Mouse (Mus musculus): ENCODE data around the gene Csgalnact2. TPM values are rescaled to one million over a fixed set of nuclear protein-coding genes. Genes with fewer than 3 reads are reported as not detected.
A peak's percentile ranks its signal among the peaks of the same experiment; 100 is the strongest.

Gene Csgalnact2
- total RNA-seq, 1 experiment from 2014 or later: 77.9 TPM

GRCm38 (mm10) chr6:118083608-118084007 lies 55.3 kb downstream of the Csgalnact2 start:
- no peak for ATAC-seq (replicated peaks in 1 of 2; ENCODE audit: insufficient read depth in 1 of 2, low FRiP score in 2 of 2, low TSS enrichment in 1 of 2, low read depth in 1 of 2, poor library complexity in 2 of 2, severe bottlenecking in 2 of 2)

GRCm38 (mm10) chr6:118082384-118082783 lies 56.6 kb downstream of the Csgalnact2 start:
- no peak for ATAC-seq (replicated peaks in 1 of 2; ENCODE audit: insufficient read depth in 1 of 2, low FRiP score in 2 of 2, low TSS enrichment in 1 of 2, low read depth in 1 of 2, poor library complexity in 2 of 2, severe bottlenecking in 2 of 2)

GRCm38 (mm10) chr6:118080711-118081110 lies 58.2 kb downstream of the Csgalnact2 start:
- ATAC-seq (replicated peaks in 1 of 2; ENCODE audit: insufficient read depth in 1 of 2, low FRiP score in 2 of 2, low TSS enrichment in 1 of 2, low read depth in 1 of 2, poor library complexity in 2 of 2, severe bottlenecking in 2 of 2): no peak

- ATAC-seq (replicated peaks in 1 of 2; ENCODE audit: insufficient read depth in 1 of 2, low FRiP score in 2 of 2, low TSS enrichment in 1 of 2, low read depth in 1 of 2, poor library complexity in 2 of 2, severe bottlenecking in 2 of 2): no peak
These were observed 59.0 kb downstream of the Csgalnact2 start for GRCm38 (mm10) chr6:118079762-118080465.

- no peak for ATAC-seq (replicated peaks in 1 of 2; ENCODE audit: insufficient read depth in 1 of 2, low FRiP score in 2 of 2, low TSS enrichment in 1 of 2, low read depth in 1 of 2, poor library complexity in 2 of 2, severe bottlenecking in 2 of 2)
These were observed 59.6 kb downstream of the Csgalnact2 start for GRCm38 (mm10) chr6:118079292-118079691.

GRCm38 (mm10) chr6:118078751-118079150 lies 60.2 kb downstream of the Csgalnact2 start:
- ATAC-seq (replicated peaks in 1 of 2; ENCODE audit: insufficient read depth in 1 of 2, low FRiP score in 2 of 2, low TSS enrichment in 1 of 2, low read depth in 1 of 2, poor library complexity in 2 of 2, severe bottlenecking in 2 of 2): no peak

GRCm38 (mm10) chr6:118077421-118077820 lies 61.5 kb downstream of the Csgalnact2 start:
- ATAC-seq (replicated peaks in 1 of 2; ENCODE audit: insufficient read depth in 1 of 2, low FRiP score in 2 of 2, low TSS enrichment in 1 of 2, low read depth in 1 of 2, poor library complexity in 2 of 2, severe bottlenecking in 2 of 2): 0 out of 4 replicates have a peak, but pooled peaks of 1 of the 2 experiments have one; percentile 35

- no peak for ATAC-seq (replicated peaks in 1 of 2; ENCODE audit: insufficient read depth in 1 of 2, low FRiP score in 2 of 2, low TSS enrichment in 1 of 2, low read depth in 1 of 2, poor library complexity in 2 of 2, severe bottlenecking in 2 of 2)
These were observed 62.2 kb downstream of the Csgalnact2 start for GRCm38 (mm10) chr6:118076748-118077147.

- no peak for ATAC-seq (replicated peaks in 1 of 2; ENCODE audit: insufficient read depth in 1 of 2, low FRiP score in 2 of 2, low TSS enrichment in 1 of 2, low read depth in 1 of 2, poor library complexity in 2 of 2, severe bottlenecking in 2 of 2)
These were observed 62.7 kb downstream of the Csgalnact2 start for GRCm38 (mm10) chr6:118076256-118076655.

GRCm38 (mm10) chr6:118074151-118074550 lies 64.8 kb downstream of the Csgalnact2 start:
- ATAC-seq (replicated peaks in 1 of 2; ENCODE audit: insufficient read depth in 1 of 2, low FRiP score in 2 of 2, low TSS enrichment in 1 of 2, low read depth in 1 of 2, poor library complexity in 2 of 2, severe bottlenecking in 2 of 2): no peak

GRCm38 (mm10) chr6:118072176-118072575 lies 66.8 kb downstream of the Csgalnact2 start:
- ATAC-seq (replicated peaks in 1 of 2; ENCODE audit: insufficient read depth in 1 of 2, low FRiP score in 2 of 2, low TSS enrichment in 1 of 2, low read depth in 1 of 2, poor library complexity in 2 of 2, severe bottlenecking in 2 of 2): no peak

- no peak for ATAC-seq (replicated peaks in 1 of 2; ENCODE audit: insufficient read depth in 1 of 2, low FRiP score in 2 of 2, low TSS enrichment in 1 of 2, low read depth in 1 of 2, poor library complexity in 2 of 2, severe bottlenecking in 2 of 2)
These were observed 67.5 kb downstream of the Csgalnact2 start for GRCm38 (mm10) chr6:118071416-118071815.

GRCm38 (mm10) chr6:118071013-118071350 lies 68.0 kb downstream of the Csgalnact2 start:
- ATAC-seq (replicated peaks in 1 of 2; ENCODE audit: insufficient read depth in 1 of 2, low FRiP score in 2 of 2, low TSS enrichment in 1 of 2, low read depth in 1 of 2, poor library complexity in 2 of 2, severe bottlenecking in 2 of 2): no peak

- ATAC-seq (replicated peaks in 1 of 2; ENCODE audit: insufficient read depth in 1 of 2, low FRiP score in 2 of 2, low TSS enrichment in 1 of 2, low read depth in 1 of 2, poor library complexity in 2 of 2, severe bottlenecking in 2 of 2): no peak
These were observed 68.5 kb downstream of the Csgalnact2 start for GRCm38 (mm10) chr6:118070321-118071012.

GRCm38 (mm10) chr6:118067720-118068119 lies 71.2 kb downstream of the Csgalnact2 start:
- no peak for ATAC-seq (replicated peaks in 1 of 2; ENCODE audit: insufficient read depth in 1 of 2, low FRiP score in 2 of 2, low TSS enrichment in 1 of 2, low read depth in 1 of 2, poor library complexity in 2 of 2, severe bottlenecking in 2 of 2)

GRCm38 (mm10) chr6:118066199-118067081 lies 72.5 kb downstream of the Csgalnact2 start:
- peak; percentile 74 to 78 for ATAC-seq (replicated peaks in 1 of 2; ENCODE audit: insufficient read depth in 1 of 2, low FRiP score in 2 of 2, low TSS enrichment in 1 of 2, low read depth in 1 of 2, poor library complexity in 2 of 2, severe bottlenecking in 2 of 2)

GRCm38 (mm10) chr6:118065837-118066198 lies 73.1 kb downstream of the Csgalnact2 start:
- ATAC-seq (replicated peaks in 1 of 2; ENCODE audit: insufficient read depth in 1 of 2, low FRiP score in 2 of 2, low TSS enrichment in 1 of 2, low read depth in 1 of 2, poor library complexity in 2 of 2, severe bottlenecking in 2 of 2): peak in 1 of 2 experiments; percentile 43; a peak in 1 of 4 replicates
